Mouse (Mus musculus) heart, embryonic 10.5 days (tissue): Measurements from ENCODE around the gene Gclm. TPM values are rescaled to one million over a fixed set of nuclear protein-coding genes. Genes with fewer than 3 reads are reported as not detected.
A peak's percentile ranks its signal among the peaks of the same experiment; 100 is the strongest.

ENCODE experiments used
- DNase-seq: peaks from one replicate; pipeline ENCODE4 v3.0.0-alpha.2; 2017; ENCODE audit warnings: low spot score
- H3K27ac ChIP-seq: fragments of 300-500 bp; sonication (generic); 2 replicates; pipeline ENCODE4 v1.5.1; 2016; ENCODE audit warnings: mild to moderate bottlenecking
- H3K27me3 ChIP-seq: fragments of 300-500 bp; sonication (generic); 2 replicates; pipeline ENCODE4 v1.6.1; 2016; ENCODE audit warnings: mild to moderate bottlenecking; ENCODE audit not compliant: poor library complexity, insufficient read depth, severe bottlenecking
- H3K36me3 ChIP-seq: fragments of 300-500 bp; sonication (generic); 2 replicates; pipeline ENCODE4 v1.6.1; 2016; ENCODE audit warnings: mild to moderate bottlenecking, moderate library complexity
- H3K4me1 ChIP-seq: fragments of 300-500 bp; sonication (generic); 2 replicates; pipeline ENCODE4 v1.6.1; 2016; ENCODE audit warnings: mild to moderate bottlenecking
- H3K4me3 ChIP-seq: fragments of 300-500 bp; sonication (generic); 2 replicates; pipeline ENCODE4 v1.5.1; 2016; ENCODE audit warnings: mild to moderate bottlenecking, moderate library complexity
- H3K9me3 ChIP-seq: fragments of 300-500 bp; sonication (generic); 2 replicates; pipeline ENCODE4 v1.6.1; 2016; ENCODE audit warnings: mild to moderate bottlenecking, moderate library complexity
- WGBS: fragments of 180-500 bp; shearing (Covaris S2); methylation state at CpG from one replicate; pipeline ENCODE4 v1.1.7; 2016; 5-methylcytosine and 5-hydroxymethylcytosine counted together
- polyA plus RNA-seq: library from polyadenylated mRNA; unstranded; fragments of >200 nt; fragmentation: Nextera tagmentation; extraction: Ambion mirVana; gene quantifications from 2 replicates; pipeline ENCODE4 v1.2.1, GENCODE M21; 2016

Gclm gene
- 76.0 and 81.2 TPM in 2 replicates for polyA plus RNA-seq

GRCm38 (mm10) chr3:122245215-122245877 lies at the start of gene Gclm:
Gene Gclm (plus strand): TSS chr3:122245557.
- WGBS = under 1% methylated on average over 90 of the region's 90 CpGs
- peak; percentile 96 for DNase-seq
- peaks cover 15% of the 10 kb centered on the region for H3K4me1 ChIP-seq
- H3K36me3 ChIP-seq = no peaks in the 10 kb centered on the region
- H3K4me3 ChIP-seq = peak within 1 kb of the TSS; percentile 97
- H3K27ac ChIP-seq = peak within 1 kb of the TSS; percentile 96
- no peaks in the 10 kb centered on the region for H3K9me3 ChIP-seq
- H3K27me3 ChIP-seq = no peaks in the 10 kb centered on the region

GRCm38 (mm10) chr3:122196621-122197298 lies 48.6 kb upstream of the Gclm start:
- Histone ChIP-seq H3K27me3 (no peaks in the 10 kb centered on the region), H3K4me1 (no peaks in the 10 kb centered on the region), H3K27ac (no peak overlapping the region), H3K36me3 (no peaks in the 10 kb centered on the region), H3K9me3 (no peaks in the 10 kb centered on the region), H3K4me3 (no peak overlapping the region)
- WGBS = 74% methylated on average over 4 of the region's 4 CpGs
- DNase-seq = no peak

- Histone ChIP-seq H3K27ac (no peak overlapping the region), H3K9me3 (no peaks in the 10 kb centered on the region), H3K4me1 (peaks cover 10% of the 10 kb centered on the region), H3K4me3 (no peak overlapping the region), H3K36me3 (no peaks in the 10 kb centered on the region), H3K27me3 (no peaks in the 10 kb centered on the region)
- DNase-seq = no peak
- WGBS = 69% methylated on average over 2 of the region's 2 CpGs
These were observed 46.8 kb upstream of the Gclm start for GRCm38 (mm10) chr3:122198532-122198931.

- H3K27ac ChIP-seq = no peak overlapping the region
- H3K4me1 ChIP-seq = peaks cover 10% of the 10 kb centered on the region
- no peaks in the 10 kb centered on the region for H3K27me3 ChIP-seq
- no peak for DNase-seq
- no peaks in the 10 kb centered on the region for H3K36me3 ChIP-seq
- no peak overlapping the region for H3K4me3 ChIP-seq
- WGBS = 83% methylated on average over 8 of the region's 8 CpGs
- no peaks in the 10 kb centered on the region for H3K9me3 ChIP-seq
These were observed 46.4 kb upstream of the Gclm start for GRCm38 (mm10) chr3:122198966-122199381.

GRCm38 (mm10) chr3:122199600-122199999 lies 45.8 kb upstream of the Gclm start:
- 87% methylated on average over 4 of the region's 4 CpGs for WGBS
- Histone ChIP-seq H3K4me1 (peaks cover 10% of the 10 kb centered on the region), H3K36me3 (no peaks in the 10 kb centered on the region), H3K27ac (no peak overlapping the region), H3K4me3 (no peak overlapping the region), H3K9me3 (no peaks in the 10 kb centered on the region), H3K27me3 (no peaks in the 10 kb centered on the region)
- DNase-seq = no peak

GRCm38 (mm10) chr3:122200017-122200416 lies 45.3 kb upstream of the Gclm start:
- no peak overlapping the region for H3K27ac ChIP-seq

GRCm38 (mm10) chr3:122200447-122200846 lies 44.9 kb upstream of the Gclm start:
- Histone ChIP-seq H3K27ac (no peak overlapping the region), H3K4me3 (no peak overlapping the region), H3K36me3 (no peaks in the 10 kb centered on the region), H3K4me1 (peaks cover 10% of the 10 kb centered on the region), H3K9me3 (no peaks in the 10 kb centered on the region), H3K27me3 (no peaks in the 10 kb centered on the region)
- no peak for DNase-seq
- 76% methylated on average over 5 of the region's 5 CpGs for WGBS

More at GRCm38 (mm10) chr3:122200017-122200416, 45.3 kb upstream of the Gclm start:
- Histone ChIP-seq H3K9me3 (no peaks in the 10 kb centered on the region), H3K4me1 (peaks cover 10% of the 10 kb centered on the region), H3K4me3 (no peak overlapping the region), H3K36me3 (no peaks in the 10 kb centered on the region), H3K27me3 (no peaks in the 10 kb centered on the region)
- DNase-seq = no peak
- WGBS = 84% methylated on average over 5 of the region's 5 CpGs

GRCm38 (mm10) chr3:122202307-122202732 lies 43.0 kb upstream of the Gclm start:
- Histone ChIP-seq H3K4me1 (peaks cover 10% of the 10 kb centered on the region), H3K27me3 (no peaks in the 10 kb centered on the region), H3K27ac (no peak overlapping the region), H3K36me3 (no peaks in the 10 kb centered on the region), H3K4me3 (no peak overlapping the region), H3K9me3 (no peaks in the 10 kb centered on the region)
- DNase-seq = no peak
- WGBS = 40% methylated on average over 5 of the region's 5 CpGs

GRCm38 (mm10) chr3:122203675-122204329 lies 41.6 kb upstream of the Gclm start:
- DNase-seq = no peak
- no peaks in the 10 kb centered on the region for H3K27me3 ChIP-seq
- WGBS = 76% methylated on average over 9 of the region's 9 CpGs
- no peaks in the 10 kb centered on the region for H3K9me3 ChIP-seq
- no peak overlapping the region for H3K4me3 ChIP-seq
- no peaks in the 10 kb centered on the region for H3K36me3 ChIP-seq
- no peak overlapping the region for H3K27ac ChIP-seq
- peaks cover 17% of the 10 kb centered on the region for H3K4me1 ChIP-seq

- H3K4me1 ChIP-seq = peaks cover 17% of the 10 kb centered on the region
- H3K36me3 ChIP-seq = no peaks in the 10 kb centered on the region
- H3K4me3 ChIP-seq = no peak overlapping the region
- H3K27me3 ChIP-seq = no peaks in the 10 kb centered on the region
- WGBS = 81% methylated on average over 6 of the region's 6 CpGs
- DNase-seq = no peak
- H3K27ac ChIP-seq = no peak overlapping the region
- no peaks in the 10 kb centered on the region for H3K9me3 ChIP-seq
These were observed 39.6 kb upstream of the Gclm start for GRCm38 (mm10) chr3:122205753-122206152.

GRCm38 (mm10) chr3:122206279-122207070 lies 38.9 kb upstream of the Gclm start:
- Histone ChIP-seq H3K4me3 (no peak overlapping the region), H3K36me3 (no peaks in the 10 kb centered on the region), H3K27ac (no peak overlapping the region), H3K27me3 (no peaks in the 10 kb centered on the region), H3K9me3 (no peaks in the 10 kb centered on the region), H3K4me1 (peaks cover 17% of the 10 kb centered on the region)
- no peak for DNase-seq
- WGBS = 76% methylated on average over 8 of the region's 8 CpGs

GRCm38 (mm10) chr3:122207766-122208165 lies 37.6 kb upstream of the Gclm start:
- Histone ChIP-seq H3K27ac (no peak overlapping the region), H3K36me3 (no peaks in the 10 kb centered on the region), H3K4me1 (peaks cover 8% of the 10 kb centered on the region), H3K27me3 (no peaks in the 10 kb centered on the region), H3K4me3 (no peak overlapping the region), H3K9me3 (no peaks in the 10 kb centered on the region)
- no peak for DNase-seq
- 84% methylated on average over 6 of the region's 6 CpGs for WGBS
